Comparison of ENCODE assay signal across 8 mouse cellular contexts in the genomic region with DNA sequence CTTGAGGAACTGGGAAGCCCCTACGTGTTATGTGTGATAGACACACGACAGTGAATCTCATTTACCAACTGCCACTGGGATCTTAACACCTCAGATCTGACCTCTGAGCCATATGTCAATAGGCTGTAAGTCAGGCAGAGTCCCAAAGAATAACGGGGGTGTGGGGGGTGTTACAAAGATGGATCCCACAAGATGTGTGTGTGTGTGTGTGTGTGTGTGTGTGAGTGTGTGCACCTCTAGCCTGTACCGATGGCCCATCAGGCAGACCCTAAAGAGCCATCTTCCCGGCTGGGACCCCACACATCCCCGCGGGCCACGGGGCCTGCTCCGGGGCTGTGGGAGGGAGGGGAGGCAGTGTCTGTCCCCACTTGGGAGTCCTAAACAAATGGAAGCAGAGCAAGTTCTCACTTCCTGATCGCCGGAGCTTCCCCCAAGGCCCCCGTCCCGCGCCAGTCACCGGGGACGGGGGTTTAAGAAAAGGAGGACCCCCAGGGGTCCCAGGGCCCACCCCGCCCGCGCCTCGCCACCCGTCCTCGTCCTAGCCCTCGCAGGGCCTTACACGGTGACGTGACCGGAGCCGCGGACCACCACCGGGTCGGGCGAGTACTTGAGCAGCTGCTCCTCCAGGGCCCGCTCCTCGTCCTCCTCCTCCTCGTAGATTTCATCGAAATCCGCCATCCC. TPM values are rescaled to one million over a fixed set of nuclear protein-coding genes. Genes with fewer than 3 reads are reported as not detected.
A peak's percentile ranks its signal among the peaks of the same experiment; 100 is the strongest.
DNase-seq lines count a peak whose midpoint lies in the region; ATAC-seq and TF ChIP-seq lines count a peak whose summit lies in the region.

No protein-coding gene starts in this region.

- peak overlapping the region; percentile 87 for H3K27ac ChIP-seq in forebrain, embryonic 12.5 days
- peak overlapping the region; percentile 92 for H3K27ac ChIP-seq in intestine, postnatal 0 days (ENCODE audit: low read depth, low read length)
- H3K27ac ChIP-seq in stomach, embryonic 15.5 days: peak overlapping the region; percentile 83

- peak overlapping the region; percentile 94 for H3K4me2 ChIP-seq in forebrain, embryonic 12.5 days
- H3K4me2 ChIP-seq in intestine, postnatal 0 days (replicated peaks; ENCODE audit: low read depth): peak overlapping the region; percentile 72
- peak overlapping the region; percentile 76 for H3K4me2 ChIP-seq in stomach, embryonic 15.5 days

- under 1% methylated on average over 36 of the region's 36 CpGs for WGBS in forebrain, embryonic 12.5 days
- under 1% methylated on average over 36 of the region's 36 CpGs for WGBS in intestine, postnatal 0 days
- under 1% methylated on average over 32 of the region's 36 CpGs for WGBS in stomach, embryonic 15.5 days

- no peaks in the 10 kb centered on the region for H3K9me3 ChIP-seq in forebrain, embryonic 12.5 days
- H3K9me3 ChIP-seq in intestine, postnatal 0 days (ENCODE audit: control insufficient read depth): no peaks in the 10 kb centered on the region
- no peaks in the 10 kb centered on the region for H3K9me3 ChIP-seq in stomach, embryonic 15.5 days

- in situ Hi-C loops in Patski (cut with MboI; ENCODE audit: low pct_unique_long_range_greater_than_20kb): loop anchor here (10.0 kb wide), 1 partner anchor 249 kb away; no protein-coding TSS in a partner anchor

- no peaks in the 10 kb centered on the region for H3K27me3 ChIP-seq in Patski
- peaks cover 19% of the 10 kb centered on the region for H3K27me3 ChIP-seq in forebrain, embryonic 12.5 days
- no peaks in the 10 kb centered on the region for H3K27me3 ChIP-seq in intestine, postnatal 0 days (replicated peaks; ENCODE audit: control insufficient read depth, insufficient read depth, low read length)
- no peaks in the 10 kb centered on the region for H3K27me3 ChIP-seq in stomach, embryonic 15.5 days (replicated peaks)

- no peak for TF ChIP-seq CTCF in Patski (IDR thresholded peaks at IDR 0.05)
- TF ChIP-seq CTCF in intestine, postnatal 0 days (IDR thresholded peaks at IDR 0.05; ENCODE audit: low read depth): no peak

- CTCF ChIA-PET in Patski (lab: Charles Lee): interaction anchor here (1.0 kb wide), 1 partner anchor 11 kb away, joined by 3 read pairs; no protein-coding TSS in a partner anchor

- H3K4me3 ChIP-seq in forebrain, embryonic 12.5 days (replicated peaks): peak overlapping the region; percentile 92
- peak overlapping the region; percentile 98 for H3K4me3 ChIP-seq in intestine, postnatal 0 days (ENCODE audit: low read depth, low read length)
- H3K4me3 ChIP-seq in stomach, embryonic 15.5 days (replicated peaks): peak overlapping the region; percentile 73

- intact Hi-C loops in heart, postnatal 10 days (cut with DNase I): loop anchor here (2.0 kb wide), 1 partner anchor 69 kb away; no protein-coding TSS in a partner anchor

- peak; percentile 34 for ATAC-seq in Patski
- peak; percentile 84 for ATAC-seq in forebrain, embryonic 12.5 days (ENCODE audit: low FRiP score)
- peak; percentile 56 for ATAC-seq in intestine, postnatal 0 days
- ATAC-seq in stomach, embryonic 15.5 days (ENCODE audit: insufficient read depth, low FRiP score, low read depth): peak; percentile 63

- H3K4me1 ChIP-seq in forebrain, embryonic 12.5 days: peaks cover 17% of the 10 kb centered on the region
- no peaks in the 10 kb centered on the region for H3K4me1 ChIP-seq in intestine, postnatal 0 days (replicated peaks; ENCODE audit: control insufficient read depth, insufficient read depth, low read length)
- peaks cover 9% of the 10 kb centered on the region for H3K4me1 ChIP-seq in stomach, embryonic 15.5 days

- H3K36me3 ChIP-seq in forebrain, embryonic 12.5 days (replicated peaks): 0 out of 2 replicates have a peak, but pooled peaks cover 3% of the 10 kb centered on the region
- no peaks in the 10 kb centered on the region for H3K36me3 ChIP-seq in intestine, postnatal 0 days (ENCODE audit: control insufficient read depth, insufficient read depth)
- no peaks in the 10 kb centered on the region for H3K36me3 ChIP-seq in stomach, embryonic 15.5 days

- peak overlapping the region; percentile 96 for H3K9ac ChIP-seq in forebrain, embryonic 12.5 days
- peak overlapping the region; percentile 99 for H3K9ac ChIP-seq in intestine, postnatal 0 days (ENCODE audit: low read depth, low read length)
- peak overlapping the region; percentile 90 for H3K9ac ChIP-seq in stomach, embryonic 15.5 days

- POLR2A ChIA-PET in Patski (lab: Charles Lee): interaction anchor here (0.8 kb wide), 1 partner anchor 84 kb away, joined by 5 read pairs; no protein-coding TSS in a partner anchor

- DNase-seq in heart, adult 11 months: peak; percentile 97
- no peak for DNase-seq in heart, postnatal 10 days
- DNase-seq in 3T3-L1 (ENCODE audit: low read depth, low spot score) (peak; percentile 32), Patski (ENCODE audit: low read depth, low spot score) (no peak)
- peak; percentile 50 for DNase-seq in mesoderm, embryonic 11.5 days (ENCODE audit: low read depth, low spot score)

RNA-seq across cellular contexts. Expression of gene Chic2, which starts 0.8 kb away (rescaled TPM):
- 10 to 100 TPM; 27.7 to 29.3 TPM for total RNA-seq in heart, postnatal 10 days (2021)
- 56.3 TPM for polyA plus RNA-seq in Patski (2021)
- polyA plus RNA-seq in forebrain, embryonic 12.5 days (2016; fragmentation: Nextera tagmentation; extraction: Ambion mirVana): 48.5 and 53.7 TPM in 2 replicates
- 30.7 and 34.7 TPM in 2 replicates for polyA plus RNA-seq in intestine, postnatal 0 days (2015; fragmentation: Nextera tagmentation; extraction: Ambion mirVana)
- 27.2 and 33.0 TPM in 2 replicates for polyA plus RNA-seq in stomach, embryonic 15.5 days (2015; fragmentation: Nextera tagmentation; extraction: Ambion mirVana)

RNA-seq across cellular contexts. Expression of gene Gsx2, which starts 31.6 kb away (rescaled TPM):
- not detected for total RNA-seq in heart, postnatal 10 days (2021)
- not detected for polyA plus RNA-seq in Patski (2021)
- polyA plus RNA-seq in forebrain, embryonic 12.5 days (2016; fragmentation: Nextera tagmentation; extraction: Ambion mirVana): 17.9 and 31.3 TPM in 2 replicates
- polyA plus RNA-seq in intestine, postnatal 0 days (2015; fragmentation: Nextera tagmentation; extraction: Ambion mirVana): not detected in 2 replicates
- not detected in 2 replicates for polyA plus RNA-seq in stomach, embryonic 15.5 days (2015; fragmentation: Nextera tagmentation; extraction: Ambion mirVana)

Comparison
In these comparisons a context has a peak if more than half of its experiments do, and no peak if none do; other contexts are left out.
1. DNase-seq: peak in heart, adult 11 months (single experiment), 3T3-L1 (single experiment) and mesoderm, embryonic 11.5 days (single experiment); none in heart, postnatal 10 days (0 of 2) and Patski (single experiment).
2. ATAC-seq: peak in every context shown above with its lines; median percentile 84 in forebrain, embryonic 12.5 days; 63 in stomach, embryonic 15.5 days; 56 in intestine, postnatal 0 days; 34 in Patski.
3. RNA of gene Gsx2, which starts 31.6 kb away (polyA plus RNA-seq): 17.9 to 31.3 TPM in forebrain, embryonic 12.5 days; not detected in Patski (single experiment), not detected in intestine, postnatal 0 days and not detected in stomach, embryonic 15.5 days; every median in the first group is over 10 times any median in the second.
4. Peak in every context shown above with its lines, with median percentiles within 50 percentile points of each other: H3K27ac ChIP-seq, H3K4me2 ChIP-seq, H3K4me3 ChIP-seq and H3K9ac ChIP-seq.